Mouse (Mus musculus): Measurements from ENCODE around the gene Tas2r123. TPM values are rescaled to one million over a fixed set of nuclear protein-coding genes. Genes with fewer than 3 reads are reported as not detected.

Gene Tas2r123
- polyA plus RNA-seq (2014; fragmentation: Nextera tagmentation; extraction: Ambion mirVana) = not detected in 2 replicates

GRCm38 (mm10) chr6:132846842-132847241 lies at the start of gene Tas2r123:
TSS of gene Tas2r123 (plus strand) at chr6:132847142.
- Histone ChIP-seq H3K27ac (ENCODE audit: low read depth, low read length) (no peak within 1 kb of the TSS), H3K4me2 (ENCODE audit: low read depth) (no peak within 1 kb of the TSS), H3K27me3 (ENCODE audit: control insufficient read depth, insufficient read depth, low read length) (no peaks in the 10 kb centered on the region), H3K4me3 (ENCODE audit: low read depth, low read length) (no peak within 1 kb of the TSS), H3K9ac (ENCODE audit: low read length) (no peak within 1 kb of the TSS), H3K36me3 (ENCODE audit: control insufficient read depth, insufficient read depth, low read length) (no peaks in the 10 kb centered on the region), H3K4me1 (ENCODE audit: control insufficient read depth, insufficient read depth, low read length) (no peaks in the 10 kb centered on the region), H3K9me3 (ENCODE audit: control insufficient read depth, low read length) (no peaks in the 10 kb centered on the region)
- ATAC-seq (ENCODE audit: insufficient read depth, low FRiP score, low TSS enrichment) = no peak
- WGBS = 85% methylated on average over 1 of the region's 1 CpGs
- no peak for DNase-seq (ENCODE audit: low spot score)

DNA sequence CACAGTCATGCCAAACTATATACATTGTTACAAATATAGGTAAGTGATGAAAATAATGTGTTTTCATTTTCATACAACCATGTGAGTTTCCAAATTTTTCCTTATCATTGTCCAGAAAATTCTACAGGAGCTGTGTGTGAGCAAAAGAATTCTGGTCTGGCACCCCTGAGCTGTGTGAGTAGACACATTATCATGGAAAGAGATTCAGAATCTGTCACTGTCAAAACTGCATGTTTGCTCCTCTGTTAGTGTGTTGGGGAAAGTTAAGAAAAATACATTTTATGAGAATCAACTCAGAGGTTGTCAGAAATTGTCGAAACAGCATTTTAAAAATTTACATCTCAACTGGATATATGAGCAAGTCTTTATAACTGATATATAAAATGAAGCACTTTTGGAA lies 44.4 kb upstream of the Tas2r123 start, which contains the start of gene Tas2r117:
TSS of gene Tas2r117 (plus strand) at position 301 of the 400 bp plus-strand sequence.
- Histone ChIP-seq H3K9ac (ENCODE audit: low read length) (no peak within 1 kb of the TSS), H3K27me3 (ENCODE audit: control insufficient read depth, insufficient read depth, low read length) (no peaks in the 10 kb centered on the region), H3K36me3 (ENCODE audit: control insufficient read depth, insufficient read depth, low read length) (no peaks in the 10 kb centered on the region), H3K4me2 (ENCODE audit: low read depth) (no peak within 1 kb of the TSS), H3K4me3 (ENCODE audit: low read depth, low read length) (no peak within 1 kb of the TSS), H3K27ac (ENCODE audit: low read depth, low read length) (no peak within 1 kb of the TSS), H3K4me1 (ENCODE audit: control insufficient read depth, insufficient read depth, low read length) (no peaks in the 10 kb centered on the region), H3K9me3 (ENCODE audit: control insufficient read depth, low read length) (no peaks in the 10 kb centered on the region)
- ATAC-seq (ENCODE audit: insufficient read depth, low FRiP score, low TSS enrichment) (no peak), DNase-seq (ENCODE audit: low spot score) (no peak)
- 93% methylated on average over 1 of the region's 1 CpGs for WGBS

DNA sequence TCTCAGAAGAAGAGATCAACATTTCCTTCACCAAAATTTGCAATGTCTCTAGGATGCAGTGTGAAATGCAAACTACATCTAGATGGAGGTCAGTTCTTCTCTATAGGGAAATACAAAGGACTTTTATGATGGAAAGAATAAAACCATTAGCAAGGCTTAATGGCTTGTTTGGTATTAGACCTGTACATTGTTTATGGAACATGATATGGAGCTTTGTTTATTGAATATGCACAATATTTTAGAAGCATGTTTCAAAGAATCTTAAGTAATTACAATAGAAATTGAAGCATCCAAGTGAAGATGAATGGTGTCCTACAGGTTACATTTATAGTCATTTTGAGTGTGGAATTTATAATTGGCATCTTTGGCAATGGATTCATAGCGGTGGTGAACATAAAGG lies 8.2 kb downstream of the Tas2r123 start, which contains the start of gene Tas2r116:
TSS of gene Tas2r116 (plus strand) at position 301 of the 400 bp plus-strand sequence.
- DNase-seq (ENCODE audit: low spot score) (no peak), ATAC-seq (ENCODE audit: insufficient read depth, low FRiP score, low TSS enrichment) (no peak)
- no peaks in the 10 kb centered on the region for H3K27me3 ChIP-seq (ENCODE audit: control insufficient read depth, insufficient read depth, low read length)
- no peaks in the 10 kb centered on the region for H3K9me3 ChIP-seq (ENCODE audit: control insufficient read depth, low read length)
- H3K4me1 ChIP-seq (ENCODE audit: control insufficient read depth, insufficient read depth, low read length) = no peaks in the 10 kb centered on the region
- H3K4me3 ChIP-seq (ENCODE audit: low read depth, low read length) = no peak within 1 kb of the TSS
- no peak within 1 kb of the TSS for H3K4me2 ChIP-seq (ENCODE audit: low read depth)
- no peaks in the 10 kb centered on the region for H3K36me3 ChIP-seq (ENCODE audit: control insufficient read depth, insufficient read depth, low read length)
- WGBS = 72% methylated on average over 1 of the region's 1 CpGs
- no peak within 1 kb of the TSS for H3K9ac ChIP-seq (ENCODE audit: low read length)
- H3K27ac ChIP-seq (ENCODE audit: low read depth, low read length) = no peak within 1 kb of the TSS

DNA sequence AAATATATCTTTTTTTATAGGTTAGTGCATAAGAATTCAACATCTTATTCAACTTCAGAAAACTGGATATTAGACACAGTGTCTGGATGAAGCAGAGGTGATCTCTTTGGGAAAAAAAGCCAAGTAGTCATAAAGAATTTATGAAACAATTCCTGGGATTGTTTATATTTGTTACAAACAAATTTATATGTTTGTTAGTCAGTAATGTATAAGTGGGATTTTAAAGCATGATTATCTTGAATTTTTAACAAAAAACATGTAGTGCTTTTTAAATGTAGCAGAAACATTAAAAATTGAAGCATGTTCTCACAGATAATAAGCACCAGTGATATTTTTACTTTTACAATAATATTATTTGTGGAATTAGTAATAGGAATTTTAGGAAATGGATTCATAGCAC lies 20.8 kb downstream of the Tas2r123 start, which contains the start of gene Tas2r110:
TSS of gene Tas2r110 (plus strand) at position 301 of the 400 bp plus-strand sequence.
- no peak for DNase-seq (ENCODE audit: low spot score)
- Histone ChIP-seq H3K4me3 (ENCODE audit: low read depth, low read length) (no peak within 1 kb of the TSS), H3K4me1 (ENCODE audit: control insufficient read depth, insufficient read depth, low read length) (no peaks in the 10 kb centered on the region), H3K27me3 (ENCODE audit: control insufficient read depth, insufficient read depth, low read length) (no peaks in the 10 kb centered on the region), H3K9me3 (ENCODE audit: control insufficient read depth, low read length) (no peaks in the 10 kb centered on the region), H3K27ac (ENCODE audit: low read depth, low read length) (no peak within 1 kb of the TSS), H3K36me3 (ENCODE audit: control insufficient read depth, insufficient read depth, low read length) (no peaks in the 10 kb centered on the region), H3K4me2 (ENCODE audit: low read depth) (no peak within 1 kb of the TSS), H3K9ac (ENCODE audit: low read length) (no peak within 1 kb of the TSS)
- ATAC-seq (ENCODE audit: insufficient read depth, low FRiP score, low TSS enrichment) = no peak

DNA sequence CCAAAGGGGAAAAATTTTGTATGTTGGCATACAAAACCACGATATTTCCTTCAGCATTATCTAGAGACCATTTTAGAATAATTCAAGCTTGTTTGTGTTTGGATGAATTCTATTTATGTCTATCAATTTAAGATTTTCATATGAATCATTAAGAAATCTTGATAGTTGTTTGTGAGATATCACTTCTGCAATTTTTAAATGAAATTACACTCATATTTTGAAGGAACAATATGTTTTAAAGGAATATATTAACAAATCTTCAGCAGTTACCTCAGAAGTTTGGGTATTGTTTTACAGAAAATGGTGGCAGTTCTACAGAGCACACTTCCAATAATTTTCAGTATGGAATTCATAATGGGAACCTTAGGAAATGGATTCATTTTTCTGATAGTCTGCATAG lies 45.8 kb downstream of the Tas2r123 start, which contains the start of gene Tas2r113:
TSS of gene Tas2r113 (plus strand) at position 301 of the 400 bp plus-strand sequence.
- Histone ChIP-seq H3K4me2 (ENCODE audit: low read depth) (no peak within 1 kb of the TSS), H3K9me3 (ENCODE audit: control insufficient read depth, low read length) (no peaks in the 10 kb centered on the region), H3K4me1 (ENCODE audit: control insufficient read depth, insufficient read depth, low read length) (no peaks in the 10 kb centered on the region), H3K27ac (ENCODE audit: low read depth, low read length) (no peak within 1 kb of the TSS), H3K4me3 (ENCODE audit: low read depth, low read length) (no peak within 1 kb of the TSS), H3K9ac (ENCODE audit: low read length) (no peak within 1 kb of the TSS), H3K27me3 (ENCODE audit: control insufficient read depth, insufficient read depth, low read length) (no peaks in the 10 kb centered on the region), H3K36me3 (ENCODE audit: control insufficient read depth, insufficient read depth, low read length) (no peaks in the 10 kb centered on the region)
- ATAC-seq (ENCODE audit: insufficient read depth, low FRiP score, low TSS enrichment) (no peak), DNase-seq (ENCODE audit: low spot score) (no peak)
- 82% methylated on average over 1 of the region's 1 CpGs for WGBS

Other genes starting within 250 kb of the Tas2r123 start
- gene A630073D07Rik, start 195.6 kb upstream of the Tas2r123 start, polyA plus RNA-seq (2014; fragmentation: Nextera tagmentation; extraction: Ambion mirVana) = not detected in 2 replicates
- not detected in 2 replicates for gene Tas2r120, start 190.2 kb upstream of the Tas2r123 start, polyA plus RNA-seq (2014; fragmentation: Nextera tagmentation; extraction: Ambion mirVana)
- not detected in 2 replicates for gene Tas2r121, start 146.1 kb upstream of the Tas2r123 start, polyA plus RNA-seq (2014; fragmentation: Nextera tagmentation; extraction: Ambion mirVana)
- gene Tas2r122, start 135.2 kb upstream of the Tas2r123 start, polyA plus RNA-seq (2014; fragmentation: Nextera tagmentation; extraction: Ambion mirVana) = not detected in 2 replicates
- not detected in 2 replicates for gene Tas2r115, start 109.1 kb upstream of the Tas2r123 start, polyA plus RNA-seq (2014; fragmentation: Nextera tagmentation; extraction: Ambion mirVana)
- gene Tas2r124, start 92.4 kb upstream of the Tas2r123 start, polyA plus RNA-seq (2014; fragmentation: Nextera tagmentation; extraction: Ambion mirVana) = not detected in 2 replicates
- gene Tas2r102, start 85.0 kb upstream of the Tas2r123 start, polyA plus RNA-seq (2014; fragmentation: Nextera tagmentation; extraction: Ambion mirVana) = not detected in 2 replicates
- gene Tas2r136, start 69.0 kb upstream of the Tas2r123 start, polyA plus RNA-seq (2014; fragmentation: Nextera tagmentation; extraction: Ambion mirVana) = not detected in 2 replicates
- gene Tas2r117, start 44.3 kb upstream of the Tas2r123 start, polyA plus RNA-seq (2014; fragmentation: Nextera tagmentation; extraction: Ambion mirVana) = not detected in 2 replicates
- not detected in 2 replicates for gene Tas2r116, start 8.3 kb downstream of the Tas2r123 start, polyA plus RNA-seq (2014; fragmentation: Nextera tagmentation; extraction: Ambion mirVana)
- gene Tas2r110, start 20.9 kb downstream of the Tas2r123 start, polyA plus RNA-seq (2014; fragmentation: Nextera tagmentation; extraction: Ambion mirVana) = not detected in 2 replicates
- not detected in 2 replicates for gene Tas2r113, start 45.9 kb downstream of the Tas2r123 start, polyA plus RNA-seq (2014; fragmentation: Nextera tagmentation; extraction: Ambion mirVana)
- not detected in 2 replicates for gene Tas2r125, start 62.5 kb downstream of the Tas2r123 start, polyA plus RNA-seq (2014; fragmentation: Nextera tagmentation; extraction: Ambion mirVana)
- gene Tas2r129, start 104.0 kb downstream of the Tas2r123 start, polyA plus RNA-seq (2014; fragmentation: Nextera tagmentation; extraction: Ambion mirVana) = not detected in 2 replicates
- gene Tas2r131, start 110.8 kb downstream of the Tas2r123 start, polyA plus RNA-seq (2014; fragmentation: Nextera tagmentation; extraction: Ambion mirVana) = not detected in 2 replicates
- gene Tas2r109, start 133.8 kb downstream of the Tas2r123 start, polyA plus RNA-seq (2014; fragmentation: Nextera tagmentation; extraction: Ambion mirVana) = not detected in 2 replicates
- not detected in 2 replicates for gene Tas2r103, start 190.0 kb downstream of the Tas2r123 start, polyA plus RNA-seq (2014; fragmentation: Nextera tagmentation; extraction: Ambion mirVana)
- gene Tas2r140, start 208.7 kb downstream of the Tas2r123 start, polyA plus RNA-seq (2014; fragmentation: Nextera tagmentation; extraction: Ambion mirVana) = not detected in 2 replicates